Mouse (Mus musculus): ENCODE results near the gene B3gat3. TPM values are rescaled to one million over a fixed set of nuclear protein-coding genes. Genes with fewer than 3 reads are reported as not detected.

B3gat3 gene
- polyA plus RNA-seq, 1 experiment from 2014 or later = 33.3 TPM

GRCm38 (mm10) chr19:8944750-8945149 is 24.6 kb downstream of the B3gat3 start:
- WGBS = 26% methylated on average over 5 of the region's 5 CpGs

GRCm38 (mm10) chr19:8945251-8945650 is 25.1 kb downstream of the B3gat3 start:
- WGBS = 65% methylated on average over 6 of the region's 6 CpGs

More at GRCm38 (mm10) chr19:8944750-8945149, 24.6 kb downstream of the B3gat3 start:
- no peak for ATAC-seq (replicated peaks; ENCODE audit: insufficient number of reproducible peaks, insufficient read depth, low FRiP score, low read depth)
- peak overlapping the region; percentile 25; the same call in 1 of the 2 replicates for H3K9ac ChIP-seq
- H3K4me2 ChIP-seq = peak overlapping the region; percentile 67
- peak overlapping the region; percentile 31 for H3K4me3 ChIP-seq
- H3K9me3 ChIP-seq (replicated peaks) = no peaks in the 10 kb centered on the region
- H3K27me3 ChIP-seq = no peaks in the 10 kb centered on the region
- peaks cover 38% of the 10 kb centered on the region for H3K4me1 ChIP-seq (replicated peaks)
- peak overlapping the region; percentile 39 for H3K27ac ChIP-seq
- peaks cover 50% of the 10 kb centered on the region for H3K36me3 ChIP-seq

GRCm38 (mm10) chr19:8946929-8947328 is 26.8 kb downstream of the B3gat3 start:
- no peaks in the 10 kb centered on the region for H3K27me3 ChIP-seq
- H3K9me3 ChIP-seq (replicated peaks) = no peaks in the 10 kb centered on the region
- no peak overlapping the region for H3K4me2 ChIP-seq
- no peak overlapping the region for H3K4me3 ChIP-seq
- ATAC-seq (replicated peaks; ENCODE audit: insufficient number of reproducible peaks, insufficient read depth, low FRiP score, low read depth) = no peak
- peaks cover 69% of the 10 kb centered on the region for H3K36me3 ChIP-seq
- H3K27ac ChIP-seq = no peak overlapping the region
- peaks cover 28% of the 10 kb centered on the region for H3K4me1 ChIP-seq (replicated peaks)
- no peak overlapping the region for H3K9ac ChIP-seq
- WGBS = 74% methylated on average over 7 of the region's 7 CpGs

More at GRCm38 (mm10) chr19:8945251-8945650, 25.1 kb downstream of the B3gat3 start:
- H3K4me1 ChIP-seq (replicated peaks) = peaks cover 38% of the 10 kb centered on the region
- H3K27me3 ChIP-seq = no peaks in the 10 kb centered on the region
- peaks cover 52% of the 10 kb centered on the region for H3K36me3 ChIP-seq
- H3K4me3 ChIP-seq = peak overlapping the region; percentile 31
- no peak for ATAC-seq (replicated peaks; ENCODE audit: insufficient number of reproducible peaks, insufficient read depth, low FRiP score, low read depth)
- peak overlapping the region; percentile 39 for H3K27ac ChIP-seq
- H3K9ac ChIP-seq = peak overlapping the region; percentile 25; the same call in 1 of the 2 replicates
- peak overlapping the region; percentile 67 for H3K4me2 ChIP-seq
- H3K9me3 ChIP-seq (replicated peaks) = no peaks in the 10 kb centered on the region

GRCm38 (mm10) chr19:8950190-8950589 is 30.0 kb downstream of the B3gat3 start:
- H3K27ac ChIP-seq = no peak overlapping the region
- no peaks in the 10 kb centered on the region for H3K27me3 ChIP-seq
- WGBS = 88% methylated on average over 5 of the region's 5 CpGs

GRCm38 (mm10) chr19:8952241-8952640 is 32.1 kb downstream of the B3gat3 start:
- H3K36me3 ChIP-seq = peaks cover 57% of the 10 kb centered on the region
- no peaks in the 10 kb centered on the region for H3K9me3 ChIP-seq (replicated peaks)
- peaks cover 18% of the 10 kb centered on the region for H3K4me1 ChIP-seq (replicated peaks)
- H3K9ac ChIP-seq = 0 out of 2 replicates have a peak overlapping the region, but pooled peaks have one; percentile 52
- 84% methylated on average over 9 of the region's 9 CpGs for WGBS
- no peaks in the 10 kb centered on the region for H3K27me3 ChIP-seq
- no peak overlapping the region for H3K4me2 ChIP-seq
- no peak for ATAC-seq (replicated peaks; ENCODE audit: insufficient number of reproducible peaks, insufficient read depth, low FRiP score, low read depth)
- peak overlapping the region; percentile 81; the same call in 1 of the 2 replicates for H3K27ac ChIP-seq
- H3K4me3 ChIP-seq = no peak overlapping the region

More at GRCm38 (mm10) chr19:8950190-8950589, 30.0 kb downstream of the B3gat3 start:
- no peak overlapping the region for H3K4me3 ChIP-seq
- H3K4me2 ChIP-seq = no peak overlapping the region
- no peak for ATAC-seq (replicated peaks; ENCODE audit: insufficient number of reproducible peaks, insufficient read depth, low FRiP score, low read depth)
- H3K9ac ChIP-seq = no peak overlapping the region
- H3K36me3 ChIP-seq = peaks cover 71% of the 10 kb centered on the region
- no peaks in the 10 kb centered on the region for H3K9me3 ChIP-seq (replicated peaks)
- H3K4me1 ChIP-seq (replicated peaks) = peaks cover 23% of the 10 kb centered on the region

- Histone ChIP-seq H3K27ac (peak within 1 kb of the TSS; percentile 81), H3K36me3 (peaks cover 52% of the 10 kb centered on the region), H3K4me2 (peak within 1 kb of the TSS; percentile 71), H3K9me3 (replicated peaks) (no peaks in the 10 kb centered on the region), H3K4me1 (replicated peaks) (peaks cover 18% of the 10 kb centered on the region), H3K9ac (peak within 1 kb of the TSS; percentile 70), H3K27me3 (no peaks in the 10 kb centered on the region), H3K4me3 (peak within 1 kb of the TSS; percentile 74)
- peak; percentile 93 for ATAC-seq (replicated peaks; ENCODE audit: insufficient number of reproducible peaks, insufficient read depth, low FRiP score, low read depth)
- WGBS = under 1% methylated on average over 46 of the region's 46 CpGs
Measured at GRCm38 (mm10) chr19:8953135-8954039, 33.2 kb downstream of the B3gat3 start, which contains the start of gene Tut1. Gene Tut1, plus strand, starts transcription at chr19:8953847.

- H3K4me2 ChIP-seq = peak overlapping the region; percentile 71
- H3K27ac ChIP-seq = peak overlapping the region; percentile 81
- H3K4me3 ChIP-seq = peak overlapping the region; percentile 74
- H3K9ac ChIP-seq = peak overlapping the region; percentile 70
- WGBS = 5% methylated on average over 9 of the region's 9 CpGs
- no peak for ATAC-seq (replicated peaks; ENCODE audit: insufficient number of reproducible peaks, insufficient read depth, low FRiP score, low read depth)
- H3K27me3 ChIP-seq = no peaks in the 10 kb centered on the region
- H3K9me3 ChIP-seq (replicated peaks) = no peaks in the 10 kb centered on the region
- peaks cover 18% of the 10 kb centered on the region for H3K4me1 ChIP-seq (replicated peaks)
- H3K36me3 ChIP-seq = peaks cover 50% of the 10 kb centered on the region
Measured at GRCm38 (mm10) chr19:8954171-8954570, 34.0 kb downstream of the B3gat3 start.

GRCm38 (mm10) chr19:8962256-8962655 is 42.1 kb downstream of the B3gat3 start:
- Histone ChIP-seq H3K27me3 (no peaks in the 10 kb centered on the region), H3K4me2 (no peak overlapping the region), H3K9me3 (replicated peaks) (no peaks in the 10 kb centered on the region), H3K36me3 (peaks cover 69% of the 10 kb centered on the region), H3K27ac (no peak overlapping the region), H3K4me3 (no peak overlapping the region), H3K9ac (no peak overlapping the region), H3K4me1 (replicated peaks) (peaks cover 8% of the 10 kb centered on the region)
- WGBS = 96% methylated on average over 2 of the region's 2 CpGs
- no peak for ATAC-seq (replicated peaks; ENCODE audit: insufficient number of reproducible peaks, insufficient read depth, low FRiP score, low read depth)

GRCm38 (mm10) chr19:8965075-8965474 is 44.9 kb downstream of the B3gat3 start:
- H3K4me3 ChIP-seq = no peak overlapping the region
- H3K9me3 ChIP-seq (replicated peaks) = no peaks in the 10 kb centered on the region
- H3K9ac ChIP-seq = no peak overlapping the region
- no peak overlapping the region for H3K4me2 ChIP-seq
- 84% methylated on average over 11 of the region's 11 CpGs for WGBS
- H3K27me3 ChIP-seq = no peaks in the 10 kb centered on the region
- H3K27ac ChIP-seq = no peak overlapping the region
- ATAC-seq (replicated peaks; ENCODE audit: insufficient number of reproducible peaks, insufficient read depth, low FRiP score, low read depth) = no peak
- H3K4me1 ChIP-seq (replicated peaks) = peaks cover 24% of the 10 kb centered on the region
- peaks cover 61% of the 10 kb centered on the region for H3K36me3 ChIP-seq

- H3K4me2 ChIP-seq = peak overlapping the region; percentile 66
- peaks cover 24% of the 10 kb centered on the region for H3K4me1 ChIP-seq (replicated peaks)
- no peaks in the 10 kb centered on the region for H3K9me3 ChIP-seq (replicated peaks)
- H3K36me3 ChIP-seq = peaks cover 61% of the 10 kb centered on the region
- H3K4me3 ChIP-seq = peak overlapping the region; percentile 80
- H3K27me3 ChIP-seq = no peaks in the 10 kb centered on the region
- peak overlapping the region; percentile 57 for H3K9ac ChIP-seq
- H3K27ac ChIP-seq = peak overlapping the region; percentile 91
- no peak for ATAC-seq (replicated peaks; ENCODE audit: insufficient number of reproducible peaks, insufficient read depth, low FRiP score, low read depth)
- WGBS = 68% methylated on average over 8 of the region's 8 CpGs
Measured at GRCm38 (mm10) chr19:8965771-8966170, 45.6 kb downstream of the B3gat3 start.

GRCm38 (mm10) chr19:8966198-8966589 is 46.0 kb downstream of the B3gat3 start:
- Histone ChIP-seq H3K36me3 (peaks cover 62% of the 10 kb centered on the region), H3K4me2 (peak overlapping the region; percentile 66), H3K9me3 (replicated peaks) (no peaks in the 10 kb centered on the region), H3K4me1 (replicated peaks) (peaks cover 24% of the 10 kb centered on the region), H3K4me3 (peak overlapping the region; percentile 80), H3K27me3 (no peaks in the 10 kb centered on the region), H3K9ac (peak overlapping the region; percentile 57), H3K27ac (peak overlapping the region; percentile 91)
- no peak for ATAC-seq (replicated peaks; ENCODE audit: insufficient number of reproducible peaks, insufficient read depth, low FRiP score, low read depth)
- WGBS = 30% methylated on average over 5 of the region's 5 CpGs

Measured in heart, embryonic 15.5 days (tissue).